Mouse (Mus musculus) olfactory bulb, adult 2 months (tissue): ENCODE measurements around the gene Babam2.

Source experiments
- CTCF ChIP-seq: fragments of 200-500 bp; IDR thresholded peaks from 2 replicates; pipeline ENCODE4 v1.5.1; 2012; ENCODE audit warnings: low read depth, mild to moderate bottlenecking, low read length, moderate library complexity; ENCODE audit not compliant: insufficient read depth
- POLR2A ChIP-seq: fragments of 200-500 bp; IDR thresholded peaks from 2 replicates; pipeline ENCODE4 v1.6.1; 2012; ENCODE audit warnings: mild to moderate bottlenecking, low read depth, low read length, moderate library complexity; ENCODE audit not compliant: insufficient read depth

DNA sequence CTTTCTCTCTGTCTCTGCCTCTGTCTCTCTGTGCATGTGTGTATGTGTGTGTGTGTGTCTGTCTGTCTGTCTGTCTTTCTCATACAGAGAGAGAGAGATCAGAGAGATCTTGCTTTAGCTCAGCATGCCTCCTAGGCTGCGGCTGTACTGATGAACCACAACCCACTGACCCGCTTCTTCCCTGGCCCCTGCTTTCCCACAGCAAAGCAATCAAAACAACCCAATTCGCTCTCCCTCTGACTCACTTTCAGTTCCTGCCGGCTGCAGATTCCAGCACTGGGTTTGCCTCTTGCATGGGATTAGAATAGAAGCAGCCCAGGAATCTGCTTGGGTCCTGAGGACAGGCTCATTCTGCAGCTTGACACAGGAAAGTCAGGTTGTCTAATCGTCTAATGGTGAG is 392.0 kb downstream of the Babam2 start:
- TF ChIP-seq CTCF (no peak), POLR2A (no peak)
